Mouse (Mus musculus) midbrain, embryonic 16.5 days (tissue): ENCODE results near the gene Casd1. TPM values are rescaled to one million over a fixed set of nuclear protein-coding genes. Genes with fewer than 3 reads are reported as not detected.

Experiments used
- ATAC-seq: fragments of 200-750 bp; cut with Nextera tagmentation; 2 replicates; pipeline ENCODE4 v1.8.0; 2017; ENCODE audit warnings: moderate TSS enrichment
- H3K27ac ChIP-seq: fragments of 300-500 bp; sonication (generic); 2 replicates; pipeline ENCODE4 v1.5.1; 2014; ENCODE audit warnings: mild to moderate bottlenecking, low read length, mixed read lengths
- H3K27me3 ChIP-seq: fragments of 300-500 bp; sonication (generic); 2 replicates; pipeline ENCODE4 v1.6.1; 2014; ENCODE audit warnings: low read depth, low read length, mixed read lengths; ENCODE audit not compliant: control insufficient read depth, insufficient read depth
- H3K36me3 ChIP-seq: fragments of 300-500 bp; sonication (generic); 2 replicates; pipeline ENCODE4 v1.6.1; 2014; ENCODE audit warnings: mild to moderate bottlenecking, low read length, moderate library complexity, mixed read lengths; ENCODE audit not compliant: control insufficient read depth, insufficient read depth
- H3K4me1 ChIP-seq: fragments of 300-500 bp; sonication (generic); 2 replicates; pipeline ENCODE4 v1.6.1; 2014; ENCODE audit warnings: mild to moderate bottlenecking, low read length, mixed read lengths; ENCODE audit not compliant: control insufficient read depth, insufficient read depth
- H3K4me2 ChIP-seq: fragments of 300-500 bp; sonication (generic); 2 replicates; pipeline ENCODE4 v1.6.1; 2014; ENCODE audit warnings: mild to moderate bottlenecking, low read length, mixed read lengths
- H3K4me3 ChIP-seq: fragments of 300-500 bp; sonication (generic); 2 replicates; pipeline ENCODE4 v1.5.1; 2014; ENCODE audit warnings: low read depth, mild to moderate bottlenecking, low read length, moderate library complexity, mixed read lengths
- H3K9ac ChIP-seq: fragments of 300-500 bp; sonication (generic); 2 replicates; pipeline ENCODE4 v1.6.1; 2014; ENCODE audit warnings: low read depth, low read length, mixed read lengths
- H3K9me3 ChIP-seq: fragments of 300-500 bp; sonication (generic); replicated peaks from 2 replicates; pipeline ENCODE4 v1.6.1; 2014; ENCODE audit warnings: mild to moderate bottlenecking, low read length, mixed read lengths; ENCODE audit not compliant: control insufficient read depth, poor library complexity, severe bottlenecking
- WGBS: fragments of 180-500 bp; shearing (Covaris S2); extraction: QIAGEN DNeasy Blood & Tissue Kit; methylation state at CpG from one replicate; pipeline ENCODE4 v1.1.7; 2014; 5-methylcytosine and 5-hydroxymethylcytosine counted together
- polyA plus RNA-seq: library from polyadenylated mRNA; unstranded; fragments of >200 nt; fragmentation: Nextera tagmentation; extraction: Ambion mirVana; gene quantifications from 2 replicates; pipeline ENCODE4 v1.2.1, GENCODE M21; 2015

Casd1 gene
- polyA plus RNA-seq, 1 experiment from 2014 or later = 48.6 TPM

- no peaks in the 10 kb centered on the region for H3K36me3 ChIP-seq
- no peaks in the 10 kb centered on the region for H3K27me3 ChIP-seq
- H3K9ac ChIP-seq = no peak overlapping the region
- H3K4me3 ChIP-seq = no peak overlapping the region
- no peaks in the 10 kb centered on the region for H3K9me3 ChIP-seq
- H3K4me1 ChIP-seq = no peaks in the 10 kb centered on the region
- WGBS = 72% methylated on average over 5 of the region's 5 CpGs
- no peak overlapping the region for H3K4me2 ChIP-seq
- ATAC-seq = no peak
- no peak overlapping the region for H3K27ac ChIP-seq
Observed at GRCm38 (mm10) chr6:4577756-4578155, 22.9 kb upstream of the Casd1 start.

DNA sequence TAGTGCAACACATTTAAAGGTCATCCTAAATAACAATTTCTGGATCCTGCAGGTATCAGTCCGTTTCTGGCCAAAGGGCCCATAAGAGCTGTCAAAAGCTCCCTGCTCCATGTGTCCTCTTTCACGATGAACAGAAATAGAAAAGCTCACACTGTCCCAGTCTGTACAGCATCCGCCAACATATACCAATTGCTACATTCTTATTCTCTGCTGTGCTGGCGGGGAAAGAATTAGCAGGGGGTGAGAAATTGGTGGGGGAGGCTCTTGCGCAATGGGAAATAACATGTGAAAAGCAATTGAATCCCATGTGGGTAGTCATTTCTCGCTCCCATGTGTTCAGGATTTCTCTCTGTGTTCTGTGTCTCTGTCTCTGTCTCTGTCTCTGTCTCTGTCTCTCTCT, 22.3 kb upstream of the Casd1 start:
- Histone ChIP-seq H3K4me2 (no peak overlapping the region), H3K27me3 (no peaks in the 10 kb centered on the region), H3K9ac (no peak overlapping the region), H3K4me1 (no peaks in the 10 kb centered on the region), H3K9me3 (no peaks in the 10 kb centered on the region), H3K36me3 (no peaks in the 10 kb centered on the region), H3K4me3 (no peak overlapping the region), H3K27ac (no peak overlapping the region)
- 88% methylated on average over 6 of the region's 6 CpGs for WGBS
- no peak for ATAC-seq

- H3K4me3 ChIP-seq = no peak overlapping the region
- H3K36me3 ChIP-seq = no peaks in the 10 kb centered on the region
- no peak overlapping the region for H3K27ac ChIP-seq
- 80% methylated on average over 5 of the region's 5 CpGs for WGBS
- no peak overlapping the region for H3K4me2 ChIP-seq
- H3K4me1 ChIP-seq = no peaks in the 10 kb centered on the region
- H3K9ac ChIP-seq = no peak overlapping the region
- ATAC-seq = no peak
- H3K27me3 ChIP-seq = no peaks in the 10 kb centered on the region
- H3K9me3 ChIP-seq = no peaks in the 10 kb centered on the region
Observed at GRCm38 (mm10) chr6:4579620-4580019, 21.0 kb upstream of the Casd1 start.

DNA sequence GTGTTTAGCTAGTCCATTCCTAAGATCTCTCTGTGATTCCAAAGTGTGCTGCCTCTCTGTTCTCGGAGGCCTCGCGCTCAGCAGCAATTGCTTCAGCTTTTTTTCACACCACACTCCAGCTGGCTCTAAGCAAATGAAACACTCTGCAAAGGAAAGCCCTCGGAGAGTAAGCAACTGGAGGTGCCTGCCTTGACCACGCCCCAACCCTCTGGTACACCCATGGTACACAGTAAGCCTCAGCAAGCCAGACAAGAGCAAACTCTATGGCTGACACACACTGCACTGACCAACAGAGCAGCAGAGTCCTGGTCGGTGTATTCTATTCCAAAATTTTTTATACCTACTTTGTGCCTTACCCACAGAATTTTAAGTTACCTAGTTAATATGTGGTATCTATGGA, 17.2 kb upstream of the Casd1 start:
- Histone ChIP-seq H3K27ac (no peak overlapping the region), H3K9me3 (no peaks in the 10 kb centered on the region), H3K4me3 (no peak overlapping the region), H3K4me1 (no peaks in the 10 kb centered on the region), H3K9ac (no peak overlapping the region), H3K4me2 (no peak overlapping the region), H3K36me3 (no peaks in the 10 kb centered on the region), H3K27me3 (no peaks in the 10 kb centered on the region)
- no peak for ATAC-seq
- 27% methylated on average over 6 of the region's 6 CpGs for WGBS

DNA sequence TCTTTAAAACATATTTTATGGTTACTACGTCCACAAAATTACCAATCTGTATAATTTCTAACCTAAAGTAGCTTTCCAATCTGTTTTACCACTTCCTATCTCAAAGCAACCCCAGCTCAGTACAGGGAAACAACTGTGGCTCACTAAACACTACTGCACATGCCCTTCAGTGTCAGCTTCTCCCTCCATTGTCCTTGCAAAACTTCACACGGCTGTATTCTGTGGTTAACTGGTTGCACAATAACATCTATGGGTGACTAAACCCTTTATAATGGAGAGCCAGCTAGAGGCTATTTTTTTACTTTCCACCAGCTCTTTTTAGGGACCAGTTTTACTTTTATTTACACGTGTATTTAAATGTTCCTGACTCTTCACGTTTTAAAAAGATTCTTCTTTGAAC, 12.7 kb upstream of the Casd1 start:
- no peak overlapping the region for H3K9ac ChIP-seq
- H3K4me3 ChIP-seq = no peak overlapping the region
- ATAC-seq = no peak
- WGBS = 70% methylated on average over 4 of the region's 4 CpGs
- no peak overlapping the region for H3K27ac ChIP-seq
- no peaks in the 10 kb centered on the region for H3K27me3 ChIP-seq
- no peaks in the 10 kb centered on the region for H3K4me1 ChIP-seq
- no peak overlapping the region for H3K4me2 ChIP-seq
- no peaks in the 10 kb centered on the region for H3K36me3 ChIP-seq
- no peaks in the 10 kb centered on the region for H3K9me3 ChIP-seq

- H3K9ac ChIP-seq = no peak overlapping the region
- H3K4me2 ChIP-seq = no peak overlapping the region
- H3K9me3 ChIP-seq = no peaks in the 10 kb centered on the region
- 97% methylated on average over 3 of the region's 3 CpGs for WGBS
- no peak for ATAC-seq
- no peak overlapping the region for H3K4me3 ChIP-seq
- no peaks in the 10 kb centered on the region for H3K4me1 ChIP-seq
- no peak overlapping the region for H3K27ac ChIP-seq
- no peaks in the 10 kb centered on the region for H3K36me3 ChIP-seq
- no peaks in the 10 kb centered on the region for H3K27me3 ChIP-seq
Observed at GRCm38 (mm10) chr6:4588722-4589121, 11.9 kb upstream of the Casd1 start.

- ATAC-seq = no peak
- no peaks in the 10 kb centered on the region for H3K9me3 ChIP-seq
- H3K4me1 ChIP-seq = no peaks in the 10 kb centered on the region
- H3K27me3 ChIP-seq = no peaks in the 10 kb centered on the region
- WGBS = 72% methylated on average over 8 of the region's 8 CpGs
- H3K4me3 ChIP-seq = no peak overlapping the region
- H3K27ac ChIP-seq = no peak overlapping the region
- H3K4me2 ChIP-seq = no peak overlapping the region
- H3K36me3 ChIP-seq = no peaks in the 10 kb centered on the region
- H3K9ac ChIP-seq = no peak overlapping the region
Observed at GRCm38 (mm10) chr6:4590089-4590488, 10.6 kb upstream of the Casd1 start.

DNA sequence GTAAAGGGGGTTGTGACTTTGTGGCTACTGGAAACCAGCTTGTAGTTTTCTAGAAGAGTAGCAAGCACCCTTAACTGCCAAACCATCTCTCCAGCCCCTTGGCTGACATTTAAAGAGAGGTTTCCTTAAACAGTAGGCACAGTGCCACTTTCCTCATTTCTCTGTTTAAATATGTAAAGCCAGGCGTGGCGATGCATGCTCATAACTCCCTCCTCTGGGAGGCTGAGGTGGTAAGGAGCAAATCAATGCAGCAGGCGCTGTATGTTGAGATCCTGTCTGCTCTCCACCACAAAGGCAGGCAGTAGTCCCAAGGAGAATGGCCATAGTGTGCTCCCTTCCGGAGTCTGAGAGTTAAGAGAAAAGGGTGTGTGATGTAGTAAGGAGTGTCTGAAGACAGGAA, 2.9 kb upstream of the Casd1 start:
- no peak overlapping the region for H3K27ac ChIP-seq
- H3K4me2 ChIP-seq = no peak overlapping the region
- H3K4me3 ChIP-seq = no peak overlapping the region
- no peak for ATAC-seq
- peaks cover 14% of the 10 kb centered on the region for H3K4me1 ChIP-seq
- no peaks in the 10 kb centered on the region for H3K36me3 ChIP-seq
- no peaks in the 10 kb centered on the region for H3K27me3 ChIP-seq
- no peaks in the 10 kb centered on the region for H3K9me3 ChIP-seq
- H3K9ac ChIP-seq = 0 out of 2 replicates have a peak overlapping the region, but pooled peaks have one; percentile 1
- 49% methylated on average over 4 of the region's 4 CpGs for WGBS

DNA sequence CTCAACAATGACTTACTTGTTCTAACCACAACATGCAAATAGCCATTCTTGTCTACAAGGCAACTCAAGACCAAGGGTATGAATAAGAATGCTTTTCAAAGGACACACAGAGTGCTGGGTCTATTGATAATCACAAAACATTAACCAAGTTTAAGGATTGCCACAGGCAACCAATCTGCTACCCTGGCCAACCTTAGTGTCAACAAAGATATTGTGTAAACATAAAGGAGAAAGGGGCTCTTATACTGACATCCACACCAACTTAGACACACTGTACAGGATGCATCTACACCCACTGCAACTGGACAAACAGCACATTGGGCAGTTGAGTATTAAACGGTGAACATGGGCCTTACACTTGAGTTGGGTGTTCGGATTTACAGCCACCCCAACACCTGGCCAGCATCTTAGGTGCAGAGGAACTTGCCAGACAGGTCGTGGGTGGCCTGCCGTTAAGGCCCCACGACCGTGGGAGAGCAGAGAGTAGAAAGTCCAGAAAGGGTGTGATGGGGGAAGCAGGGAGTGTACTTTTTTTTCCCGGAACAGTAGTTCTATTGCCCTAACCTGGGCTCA, 468 bp upstream of the Casd1 start:
- Histone ChIP-seq H3K27me3 (no peaks in the 10 kb centered on the region), H3K9ac (peak overlapping the region; percentile 98), H3K4me3 (peak overlapping the region; percentile 83), H3K36me3 (no peaks in the 10 kb centered on the region), H3K4me1 (peaks cover 15% of the 10 kb centered on the region), H3K4me2 (peak overlapping the region; percentile 96), H3K27ac (peak overlapping the region; percentile 96), H3K9me3 (no peaks in the 10 kb centered on the region)
- peak; percentile 29 for ATAC-seq
- 42% methylated on average over 7 of the region's 7 CpGs for WGBS
